In genomic region chr17:62607304-62607914, GRCm38 (mm10) we compare ENCODE assay signal across 9 mouse cellular contexts.
A peak's percentile ranks its signal among the peaks of the same experiment; 100 is the strongest.
DNase-seq lines count a peak whose midpoint lies in the region; ATAC-seq and TF ChIP-seq lines count a peak whose summit lies in the region.
"Had no signal": no experiment of that assay in that cellular context is flagged by ENCODE, and none has a peak within 500 bp of the region (broad histone marks: within the 10 kb centered on the region; RNA-seq: fewer than 3 reads in every experiment).

No protein-coding gene starts in this region.

- H3K4me2 ChIP-seq in hindbrain, postnatal 0 days (ENCODE audit: low read depth, low read length): peak overlapping the region; percentile 41
- H3K4me2 ChIP-seq in midbrain, embryonic 16.5 days (ENCODE audit: low read length): peak overlapping the region; percentile 42
- H3K4me2 ChIP-seq: embryonic facial prominence, embryonic 13.5 days; liver, embryonic 15.5 days had no signal

- TF ChIP-seq EP300 in heart, adult 2 months (IDR thresholded peaks at IDR 0.05; ENCODE audit: insufficient read depth, low read depth, low read length): no peak

- H3K79me2 ChIP-seq in heart, adult 2 months (replicated peaks; ENCODE audit: control insufficient read depth, insufficient read depth, low read length): no peaks in the 10 kb centered on the region

- DNase-seq in Patski (ENCODE audit: low read depth, low spot score): peak; percentile 59
- DNase-seq in cerebellum, adult 9-11 months: peak; percentile 14
- DNase-seq in hindbrain, postnatal 0 days (ENCODE audit: low spot score): peak; percentile 35
- DNase-seq in kidney, postnatal 14 days: no peak
- DNase-seq in gastrocnemius, postnatal 25 days: no peak
- DNase-seq in heart, adult 2 months: no peak

- H3K27me3 ChIP-seq in Patski: no peaks in the 10 kb centered on the region
- no peaks in the 10 kb centered on the region for H3K27me3 ChIP-seq in hindbrain, postnatal 0 days (ENCODE audit: insufficient read depth, low read length)
- no peaks in the 10 kb centered on the region for H3K27me3 ChIP-seq in midbrain, embryonic 16.5 days (ENCODE audit: control insufficient read depth, insufficient read depth, low read depth, low read length)
- no peaks in the 10 kb centered on the region for H3K27me3 ChIP-seq in heart, adult 2 months (ENCODE audit: control insufficient read depth, insufficient read depth, low read length)
- H3K27me3 ChIP-seq: embryonic facial prominence, embryonic 13.5 days; liver, embryonic 15.5 days had no signal

- 0 out of 2 replicates have a peak, but pooled peaks cover 3% of the 10 kb centered on the region for H3K4me1 ChIP-seq in hindbrain, postnatal 0 days (ENCODE audit: insufficient read depth, low read length)
- H3K4me1 ChIP-seq in midbrain, embryonic 16.5 days (ENCODE audit: control insufficient read depth, insufficient read depth, low read length): peaks cover 20% of the 10 kb centered on the region
- H3K4me1 ChIP-seq in heart, adult 2 months (ENCODE audit: control insufficient read depth, insufficient read depth, low read length): no peaks in the 10 kb centered on the region
- H3K4me1 ChIP-seq: liver, embryonic 15.5 days had no signal

- intact Hi-C loops in heart, adult 2 months (cut with DNase I): no loop called here

- CTCF ChIA-PET in Patski (lab: Charles Lee): no interaction called here

- 0 out of 2 replicates have a peak overlapping the region, but pooled peaks have one; percentile 9 for H3K9ac ChIP-seq in hindbrain, postnatal 0 days (replicated peaks; ENCODE audit: low read length)
- H3K9ac ChIP-seq in midbrain, embryonic 16.5 days (ENCODE audit: low read depth, low read length): peak overlapping the region; percentile 31; the same call in 1 of the 2 replicates
- H3K9ac ChIP-seq in heart, adult 2 months (ENCODE audit: low read depth, low read length): no peak overlapping the region
- H3K9ac ChIP-seq: embryonic facial prominence, embryonic 13.5 days; liver, embryonic 15.5 days had no signal

- ATAC-seq in Patski: peak; percentile 100
- peak; percentile 68 for ATAC-seq in hindbrain, postnatal 0 days
- ATAC-seq in midbrain, embryonic 16.5 days: peak; percentile 82

- peak; percentile 31 for TF ChIP-seq CTCF in Patski (IDR thresholded peaks at IDR 0.05)
- TF ChIP-seq CTCF in hindbrain, postnatal 0 days (IDR thresholded peaks at IDR 0.05; ENCODE audit: low read depth): no peak
- no peak for TF ChIP-seq CTCF in heart, adult 2 months (IDR thresholded peaks at IDR 0.05)

- no peak overlapping the region for H3K27ac ChIP-seq in hindbrain, postnatal 0 days
- peak overlapping the region; percentile 44; the same call in 1 of the 2 replicates for H3K27ac ChIP-seq in midbrain, embryonic 16.5 days (ENCODE audit: low read length)
- H3K27ac ChIP-seq in heart, adult 2 months: no peak overlapping the region
- H3K27ac ChIP-seq: embryonic facial prominence, embryonic 13.5 days; liver, embryonic 15.5 days had no signal

- POLR2A ChIA-PET in Patski (lab: Charles Lee): no interaction called here

- no peak overlapping the region for H3K4me3 ChIP-seq in hindbrain, postnatal 0 days (ENCODE audit: low read length)
- no peak overlapping the region for H3K4me3 ChIP-seq in midbrain, embryonic 16.5 days (ENCODE audit: low read depth, low read length)
- no peak overlapping the region for H3K4me3 ChIP-seq in heart, adult 2 months
- H3K4me3 ChIP-seq: embryonic facial prominence, embryonic 13.5 days; liver, embryonic 15.5 days had no signal

- no peak for TF ChIP-seq POLR2A in heart, adult 2 months (IDR thresholded peaks at IDR 0.05; ENCODE audit: insufficient read depth, low read depth, low read length)

- in situ Hi-C loops in Patski (cut with MboI; ENCODE audit: low pct_unique_long_range_greater_than_20kb): loop anchor here (10.0 kb wide), 1 partner anchor 267 kb away; no protein-coding TSS in a partner anchor

- no peaks in the 10 kb centered on the region for H3K9me3 ChIP-seq in hindbrain, postnatal 0 days (ENCODE audit: low read length)
- H3K9me3 ChIP-seq in midbrain, embryonic 16.5 days (replicated peaks; ENCODE audit: control insufficient read depth, low read length, poor library complexity, severe bottlenecking): no peaks in the 10 kb centered on the region
- H3K9me3 ChIP-seq: embryonic facial prominence, embryonic 13.5 days; liver, embryonic 15.5 days had no signal

- WGBS in hindbrain, postnatal 0 days: 35% methylated on average over 18 of the region's 18 CpGs
- 38% methylated on average over 18 of the region's 18 CpGs for WGBS in midbrain, embryonic 16.5 days
- WGBS in heart, adult 2 months: 87% methylated on average over 18 of the region's 18 CpGs

- no peaks in the 10 kb centered on the region for H3K36me3 ChIP-seq in hindbrain, postnatal 0 days (ENCODE audit: insufficient read depth, low read length)
- H3K36me3 ChIP-seq in midbrain, embryonic 16.5 days (ENCODE audit: control insufficient read depth, insufficient read depth, low read length): no peaks in the 10 kb centered on the region
- H3K36me3 ChIP-seq in heart, adult 2 months (ENCODE audit: control insufficient read depth, insufficient read depth, low read length): no peaks in the 10 kb centered on the region
- H3K36me3 ChIP-seq: liver, embryonic 15.5 days had no signal

Comparison
In these comparisons a context has a peak if more than half of its experiments do, and no peak if none do; other contexts are left out.
1. DNase-seq: peak in Patski (single experiment), cerebellum, adult 9-11 months (single experiment) and hindbrain, postnatal 0 days (single experiment); none in kidney, postnatal 14 days (single experiment), gastrocnemius, postnatal 25 days (single experiment) and heart, adult 2 months (0 of 2).
2. Peak in every context shown above with its lines, with median percentiles within 50 percentile points of each other: ATAC-seq.